Mouse (Mus musculus): ENCODE measurements around the gene Mpnd.

GRCm38 (mm10) chr17:56030919-56031318 lies 25.4 kb downstream of the Mpnd start:
- TF ChIP-seq POLR2A (IDR thresholded peaks at IDR 0.05; ENCODE audit: control insufficient read depth, extremely low read depth, insufficient read depth, low read length, poor library complexity): no peak
- TF ChIP-seq CTCF (IDR thresholded peaks at IDR 0.05; ENCODE audit: borderline replicate concordance, control insufficient read depth, extremely low read depth, insufficient read depth, low read length, poor library complexity): peak; percentile 20; the same call in 1 of the 2 replicates

All from thymus, adult 2 months (tissue).